Mouse (Mus musculus) G1E (cell line): ENCODE measurements around the gene Lsm7. TPM values are rescaled to one million over a fixed set of nuclear protein-coding genes. Genes with fewer than 3 reads are reported as not detected.

Experiments used
- ATAC-seq: 2 replicates; pipeline ENCODE4 v1.8.0; 2016; ENCODE audit warnings: mild to moderate bottlenecking; ENCODE audit not compliant: insufficient number of reproducible peaks, poor library complexity, low FRiP score, severe bottlenecking; ENCODE audit errors: extremely low read depth
- DNase-seq: peaks from one replicate; pipeline ENCODE4 v3.0.0; 2012; ENCODE audit warnings: low spot score
- H3K27me3 ChIP-seq: 2 replicates; pipeline ENCODE4 v1.6.1; 2012; ENCODE audit warnings: mild to moderate bottlenecking, low read length, inconsistent platforms; ENCODE audit not compliant: insufficient read depth
- H3K36me3 ChIP-seq: replicated peaks from 2 replicates; pipeline ENCODE3; 2012; ENCODE audit warnings: mild to moderate bottlenecking, inconsistent platforms
- H3K4me1 ChIP-seq: 2 replicates; pipeline ENCODE4 v1.6.1; 2012; ENCODE audit warnings: low read depth, low read length, inconsistent platforms, mixed read lengths; ENCODE audit not compliant: insufficient read depth
- H3K4me3 ChIP-seq: 2 replicates; pipeline ENCODE4 v1.5.1; 2012; ENCODE audit warnings: low read depth, mild to moderate bottlenecking, inconsistent platforms, low read length, moderate library complexity, mixed read lengths
- H3K9me3 ChIP-seq: replicated peaks from 2 replicates; pipeline ENCODE4 v1.6.1; 2012; ENCODE audit warnings: inconsistent platforms
- CTCF ChIP-seq: IDR thresholded peaks from 2 replicates; pipeline ENCODE4 v1.5.1; 2012; ENCODE audit warnings: low read depth, low read length, inconsistent platforms, mixed read lengths
- GATA1 ChIP-seq: IDR thresholded peaks from 2 replicates; pipeline ENCODE4 v1.6.1; 2012; ENCODE audit warnings: borderline replicate concordance, low read length, inconsistent platforms, mixed read lengths
- GATA2 ChIP-seq: IDR thresholded peaks from 2 replicates; pipeline ENCODE4 v1.6.1; 2012; ENCODE audit warnings: low read depth, low read length, inconsistent platforms, borderline replicate concordance
- POLR2AphosphoS5 ChIP-seq: IDR thresholded peaks from 2 replicates; pipeline ENCODE4 v1.6.1; 2012; ENCODE audit warnings: low read depth, low read length, inconsistent platforms; ENCODE audit not compliant: insufficient replicate concordance
- TAL1 ChIP-seq: conservative IDR thresholded peaks from 2 replicates; pipeline ENCODE4 v1.6.1; 2012; ENCODE audit warnings: low read depth, low read length, inconsistent platforms, mixed read lengths
- polyA plus RNA-seq: library from polyadenylated mRNA; stranded (reverse); fragments of >175 nt; gene quantifications from 2 replicates; pipeline ENCODE4 v1.2.3, GENCODE M21; 2012
- total RNA-seq, 2 experiments: library from RNA; stranded (forward) in 1 of 2; stranded (reverse) in 1 of 2; fragments of 200-1000 nt in 1 of 2; fragments of >200 nt in 1 of 2; fragmentation: Nextera tagmentation in 1 of 2; gene quantifications; 2 replicates each; pipeline ENCODE4 v1.2.3; 2014 to 2017

Lsm7 gene
- total and polyA plus RNA-seq, 3 experiments, result 51.2 to 282 (median 269) TPM

DNA sequence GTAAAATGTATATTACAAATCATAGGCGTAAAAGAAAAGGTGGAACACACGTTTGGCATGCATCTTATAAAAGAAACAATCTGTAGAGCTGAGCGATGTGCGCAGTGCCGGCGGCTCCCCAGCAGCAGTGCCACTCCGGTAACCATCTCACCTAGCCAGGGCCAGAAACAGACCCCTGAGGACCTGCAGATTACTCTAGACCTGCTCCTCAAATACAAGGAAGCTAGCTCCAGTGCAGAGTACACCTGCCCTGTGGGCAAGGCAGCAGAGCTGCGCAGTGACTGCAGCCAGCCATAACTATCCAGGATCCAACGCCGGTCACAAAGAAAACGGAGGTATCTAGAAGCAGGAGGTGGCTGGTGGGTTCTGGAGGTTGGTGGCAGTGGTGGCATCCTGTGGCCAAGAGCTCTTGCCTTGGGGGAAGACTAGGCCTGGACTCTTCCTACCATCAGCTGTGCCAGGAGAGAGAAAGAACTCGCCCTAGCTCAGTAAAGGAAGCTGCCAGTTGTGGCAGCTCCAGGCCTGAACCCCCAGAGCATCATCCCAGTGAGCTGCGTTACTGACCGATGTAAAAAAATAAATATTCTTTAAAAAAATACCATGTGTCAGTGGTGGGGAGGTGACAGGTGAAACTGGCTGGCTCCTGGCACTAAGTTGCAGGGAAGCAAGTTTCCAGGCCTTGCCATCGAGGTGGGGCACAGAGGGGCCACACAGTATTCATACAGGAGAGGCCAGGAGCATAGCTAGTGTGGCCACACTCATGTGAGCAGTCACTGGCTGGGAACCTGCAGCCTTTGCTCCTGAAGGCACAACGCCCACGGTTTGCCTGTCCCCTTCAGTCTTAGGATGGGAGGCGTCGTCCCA, 46.6 kb upstream of the Lsm7 start:
- Histone ChIP-seq H3K27me3 (peaks cover 25% of the 10 kb centered on the region; the same call in 1 of the 2 replicates), H3K9me3 (no peaks in the 10 kb centered on the region), H3K36me3 (peaks cover 35% of the 10 kb centered on the region), H3K4me3 (peak overlapping the region; percentile 64; the same call in 1 of the 2 replicates), H3K4me1 (peaks cover 46% of the 10 kb centered on the region)
- ATAC-seq (no peak), DNase-seq (no peak)
- TF ChIP-seq GATA2, result no peak
- TF ChIP-seq POLR2AphosphoS5, result no peak
- TF ChIP-seq GATA1, result no peak
- TF ChIP-seq TAL1, result no peak
- no peak for TF ChIP-seq CTCF

DNA sequence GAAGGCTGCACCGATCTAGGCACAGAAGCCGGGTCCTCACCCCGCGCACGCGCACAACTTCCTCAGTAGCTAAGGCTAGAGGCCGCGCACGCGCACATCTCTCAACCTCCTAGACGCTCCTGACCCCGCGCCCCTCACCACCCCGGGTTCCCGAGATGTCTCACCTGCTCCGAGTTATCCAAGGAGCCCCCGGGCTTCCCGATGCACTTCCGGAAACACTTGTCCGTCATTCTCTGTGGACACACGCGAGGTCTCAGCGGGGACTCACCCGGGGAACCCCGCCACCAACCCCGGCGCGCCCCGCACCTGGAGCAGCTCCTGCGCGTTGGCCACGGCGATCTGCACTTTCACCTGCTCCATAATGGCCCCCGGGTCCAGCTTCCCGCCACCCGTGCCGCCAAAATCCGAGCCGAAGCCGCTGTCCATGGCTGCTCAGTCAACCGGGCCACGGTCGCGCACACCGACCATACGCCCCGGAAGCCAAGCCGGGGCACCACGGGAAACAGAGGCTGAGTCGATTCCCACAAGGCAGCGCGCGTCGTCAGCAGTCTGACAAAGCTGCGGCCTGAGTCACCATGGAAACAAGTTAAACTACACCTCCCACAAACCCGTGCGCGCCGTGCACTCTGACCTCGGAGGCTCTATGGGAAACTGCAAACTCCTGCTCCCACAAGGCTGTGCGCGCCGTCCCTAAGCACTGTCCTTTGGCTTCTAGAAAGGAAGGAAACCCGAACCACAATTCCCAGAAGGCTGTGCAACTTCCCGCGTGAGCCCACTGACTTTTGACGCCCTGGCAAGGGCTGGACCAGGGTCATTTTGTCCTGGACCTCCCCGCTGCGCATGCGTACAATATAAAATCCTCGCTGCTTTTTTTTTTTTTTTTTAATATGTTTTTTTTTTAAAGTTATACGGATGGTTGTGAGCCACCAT, 45.6 kb upstream of the Lsm7 start, which contains the start of gene Timm13:
TSS of gene Timm13 (minus strand) at position 652 of the 930 bp plus-strand sequence.
- DNase-seq (peak; percentile 95), ATAC-seq (peak; percentile 94)
- peaks cover 47% of the 10 kb centered on the region for H3K4me1 ChIP-seq
- TF ChIP-seq POLR2AphosphoS5 (no peak), GATA2 (no peak), GATA1 (no peak), TAL1 (no peak), CTCF (no peak)
- H3K9me3 ChIP-seq, result no peaks in the 10 kb centered on the region
- peaks cover 20% of the 10 kb centered on the region; the same call in 1 of the 2 replicates for H3K27me3 ChIP-seq
- peaks cover 40% of the 10 kb centered on the region for H3K36me3 ChIP-seq
- peak within 1 kb of the TSS; percentile 97 for H3K4me3 ChIP-seq

GRCm38 (mm10) chr10:80899591-80900317, 44.7 kb upstream of the Lsm7 start:
- H3K9me3 ChIP-seq, result no peaks in the 10 kb centered on the region
- H3K4me1 ChIP-seq, result peaks cover 50% of the 10 kb centered on the region
- H3K36me3 ChIP-seq, result peaks cover 40% of the 10 kb centered on the region
- ATAC-seq (no peak), DNase-seq (no peak)
- peak overlapping the region; percentile 97 for H3K4me3 ChIP-seq
- TF ChIP-seq POLR2AphosphoS5 (no peak), GATA2 (no peak), TAL1 (no peak), CTCF (no peak), GATA1 (no peak)
- peaks cover 20% of the 10 kb centered on the region; the same call in 1 of the 2 replicates for H3K27me3 ChIP-seq

GRCm38 (mm10) chr10:80899074-80899473, 44.1 kb upstream of the Lsm7 start:
- DNase-seq, result no peak
- Histone ChIP-seq H3K4me1 (peaks cover 48% of the 10 kb centered on the region), H3K4me3 (peak overlapping the region; percentile 97), H3K9me3 (no peaks in the 10 kb centered on the region), H3K27me3 (peaks cover 17% of the 10 kb centered on the region; the same call in 1 of the 2 replicates), H3K36me3 (peaks cover 40% of the 10 kb centered on the region)
- TF ChIP-seq CTCF (no peak), GATA1 (no peak), GATA2 (no peak)
- ATAC-seq, result no peak

DNA sequence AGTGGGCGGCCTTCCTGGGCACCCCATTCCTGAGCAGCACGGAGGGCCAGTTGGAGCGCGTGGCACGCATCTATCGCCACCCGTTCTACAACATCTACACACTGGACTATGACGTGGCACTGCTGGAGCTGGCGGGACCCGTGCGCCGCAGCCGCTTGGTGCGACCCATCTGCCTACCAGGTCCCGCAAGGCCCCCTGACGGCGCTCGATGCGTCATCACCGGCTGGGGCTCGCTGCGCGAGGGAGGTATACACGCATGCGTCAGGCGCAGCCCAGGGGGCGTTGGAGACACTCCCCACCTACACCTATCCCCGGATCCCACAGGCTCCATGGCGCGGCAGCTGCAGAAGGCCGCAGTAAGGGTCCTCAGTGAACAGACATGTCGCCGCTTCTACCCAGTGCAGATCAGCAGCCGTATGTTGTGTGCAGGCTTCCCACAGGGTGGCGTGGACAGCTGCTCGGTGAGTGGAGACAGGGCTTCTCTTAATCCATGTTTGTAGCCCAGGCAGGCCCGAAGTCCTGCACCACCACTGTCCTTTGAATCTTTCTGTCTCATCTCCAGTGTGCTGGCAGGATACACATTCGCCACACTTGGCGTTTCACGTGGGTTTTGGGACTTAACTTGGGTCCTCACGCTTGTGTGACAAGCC, 43.0 kb upstream of the Lsm7 start:
- Histone ChIP-seq H3K4me3 (peak overlapping the region; percentile 18; the same call in 1 of the 2 replicates), H3K36me3 (peaks cover 40% of the 10 kb centered on the region), H3K4me1 (peaks cover 46% of the 10 kb centered on the region), H3K9me3 (no peaks in the 10 kb centered on the region), H3K27me3 (peaks cover 12% of the 10 kb centered on the region; the same call in 1 of the 2 replicates)
- no peak for TF ChIP-seq TAL1
- no peak for TF ChIP-seq GATA2
- TF ChIP-seq POLR2AphosphoS5, result no peak
- TF ChIP-seq GATA1, result no peak
- TF ChIP-seq CTCF, result no peak
- DNase-seq (no peak), ATAC-seq (no peak)
